Mouse (Mus musculus) adrenal gland, postnatal 10 days (tissue): ENCODE measurements around the gene Mettl26. TPM values are rescaled to one million over a fixed set of nuclear protein-coding genes. Genes with fewer than 3 reads are reported as not detected.

Experiments used
- DNase-seq: peaks from one replicate; pipeline ENCODE4 v3.0.0; 2021; ENCODE audit warnings: mixed read lengths
- total RNA-seq, 2 experiments: library from RNA; stranded (reverse); gene quantifications; 2 replicates each; pipeline ENCODE4 v1.2.3; 2021

Mettl26 gene
- total RNA-seq, 2 experiments from 2014 or later = 66.8 to 69.2 TPM

GRCm38 (mm10) chr17:25867836-25868600 is 6.9 kb upstream of the Mettl26 start:
- DNase-seq = peak; percentile 88

- DNase-seq = peak; percentile 92
Measured at GRCm38 (mm10) chr17:25868601-25869191, 6.2 kb upstream of the Mettl26 start, which contains the start of gene Mcrip2. TSS of gene Mcrip2 (minus strand) at chr17:25868764.

- no peak for DNase-seq
Measured at GRCm38 (mm10) chr17:25869498-25869897, 5.4 kb upstream of the Mettl26 start.

- DNase-seq = no peak
Measured at GRCm38 (mm10) chr17:25869954-25870353, 4.9 kb upstream of the Mettl26 start.

- peak; percentile 69 for DNase-seq
Measured at GRCm38 (mm10) chr17:25871566-25871965, 3.3 kb upstream of the Mettl26 start.

- no peak for DNase-seq
Measured at GRCm38 (mm10) chr17:25872676-25873075, 2.2 kb upstream of the Mettl26 start.

GRCm38 (mm10) chr17:25873405-25874147 is 1.3 kb upstream of the Mettl26 start:
- DNase-seq = no peak

- DNase-seq = peak; percentile 44
Measured at GRCm38 (mm10) chr17:25874148-25874720, 640 bp upstream of the Mettl26 start.

- peak; percentile 93 for DNase-seq
Measured at GRCm38 (mm10) chr17:25875171-25876136, 580 bp downstream of the Mettl26 start.

GRCm38 (mm10) chr17:25876347-25876915 is 1.6 kb downstream of the Mettl26 start:
- DNase-seq = peak; percentile 24

- no peak for DNase-seq
Measured at GRCm38 (mm10) chr17:25877025-25877424, 2.2 kb downstream of the Mettl26 start.

GRCm38 (mm10) chr17:25877741-25878610 is 3.1 kb downstream of the Mettl26 start:
- no peak for DNase-seq

GRCm38 (mm10) chr17:25878611-25879180 is 3.8 kb downstream of the Mettl26 start:
- DNase-seq = no peak

- peak; percentile 69 for DNase-seq
Measured at GRCm38 (mm10) chr17:25879261-25879660, 4.4 kb downstream of the Mettl26 start.

GRCm38 (mm10) chr17:25879750-25880149 is 4.9 kb downstream of the Mettl26 start:
- no peak for DNase-seq

GRCm38 (mm10) chr17:25880196-25880910 is 5.5 kb downstream of the Mettl26 start, which contains the start of gene Wfikkn1:
TSS of gene Wfikkn1 (minus strand) at chr17:25880858.
- DNase-seq = no peak

- DNase-seq = no peak
Measured at GRCm38 (mm10) chr17:25880913-25881641, 6.2 kb downstream of the Mettl26 start.

- DNase-seq = no peak
Measured at GRCm38 (mm10) chr17:25881691-25882090, 6.8 kb downstream of the Mettl26 start.
